Mouse (Mus musculus): ENCODE data around the gene Dnm2. TPM values are rescaled to one million over a fixed set of nuclear protein-coding genes. Genes with fewer than 3 reads are reported as not detected.

Gene Dnm2
- polyA plus RNA-seq, 1 experiment from 2014 or later: 75.3 TPM

DNA sequence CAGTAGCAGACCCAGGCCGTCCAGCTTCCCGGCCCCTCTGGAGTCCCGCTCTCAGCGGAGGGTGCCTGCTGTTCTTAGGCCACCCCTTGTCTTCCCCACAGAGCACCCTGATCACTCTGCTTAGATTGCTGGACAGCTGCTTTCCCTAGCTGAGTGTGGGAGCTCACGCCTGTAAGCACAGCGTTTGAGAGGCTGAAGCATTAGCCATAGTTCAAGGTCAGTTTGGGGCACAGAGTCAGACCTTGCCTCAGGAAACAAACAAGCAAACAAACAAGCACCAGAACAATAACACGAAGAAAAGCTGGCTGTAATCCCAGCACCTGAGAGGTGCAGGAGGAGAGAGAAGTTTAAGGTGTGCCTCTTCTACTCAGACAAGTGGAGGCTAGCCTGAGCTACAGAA lies 7.4 kb downstream of the Dnm2 start:
- Histone ChIP-seq H3K9me3 (no peaks in the 10 kb centered on the region), H3K9ac (no peak overlapping the region), H3K27me3 (no peaks in the 10 kb centered on the region), H3K27ac (no peak overlapping the region), H3K36me3 (no peaks in the 10 kb centered on the region), H3K4me2 (replicated peaks) (no peak overlapping the region), H3K4me3 (no peak overlapping the region), H3K4me1 (0 out of 2 replicates have a peak, but pooled peaks cover 4% of the 10 kb centered on the region)
- WGBS: 89% methylated on average over 7 of the region's 7 CpGs
- 0 out of 2 replicates have a peak, but pooled peaks have one; percentile 24 for ATAC-seq (ENCODE audit: insufficient number of reproducible peaks, insufficient read depth, low FRiP score, low TSS enrichment)

DNA sequence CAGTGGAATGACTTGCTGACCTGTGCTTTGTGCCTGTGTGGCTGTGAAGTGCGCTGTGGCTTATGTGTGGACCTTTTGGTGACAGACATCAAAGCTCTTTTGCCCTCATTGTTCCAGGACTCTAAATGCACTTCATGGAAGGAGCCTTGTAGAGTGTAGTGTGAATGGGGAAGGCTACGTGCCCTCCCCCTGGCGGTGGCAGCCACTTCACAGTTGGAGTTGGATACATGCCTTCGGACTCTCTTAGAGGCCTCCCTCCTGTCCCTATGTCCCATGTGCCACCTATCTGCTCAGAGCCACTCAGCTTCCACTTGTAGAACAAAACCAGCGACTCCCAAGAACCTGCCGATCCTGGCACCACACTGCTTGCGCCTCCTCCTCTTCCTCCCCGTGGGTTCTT lies 9.1 kb downstream of the Dnm2 start:
- Histone ChIP-seq H3K27me3 (no peaks in the 10 kb centered on the region), H3K9me3 (no peaks in the 10 kb centered on the region), H3K27ac (no peak overlapping the region), H3K9ac (no peak overlapping the region), H3K4me2 (replicated peaks) (no peak overlapping the region), H3K4me1 (peaks cover 7% of the 10 kb centered on the region; the same call in 1 of the 2 replicates), H3K4me3 (no peak overlapping the region), H3K36me3 (no peaks in the 10 kb centered on the region)
- no peak for ATAC-seq (ENCODE audit: insufficient number of reproducible peaks, insufficient read depth, low FRiP score, low TSS enrichment)
- 91% methylated on average over 8 of the region's 8 CpGs for WGBS

DNA sequence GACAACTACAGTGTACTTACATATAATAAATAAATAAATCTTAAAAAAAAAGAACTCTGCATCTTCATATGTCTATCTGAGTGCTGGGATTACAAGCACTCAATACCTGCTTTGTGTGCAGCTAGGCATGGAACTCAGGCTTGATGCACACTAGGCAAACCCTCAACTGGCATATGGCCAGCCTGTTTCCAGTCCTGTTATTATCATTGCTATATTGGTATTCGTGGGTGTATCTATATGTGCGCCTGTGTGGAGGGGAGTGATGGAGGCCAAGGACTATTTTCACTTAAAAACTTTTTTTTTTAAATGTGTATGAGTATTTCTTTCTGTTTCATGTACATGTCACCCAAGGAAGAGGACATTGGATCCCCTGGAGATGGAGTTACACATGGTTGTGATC lies 9.7 kb downstream of the Dnm2 start:
- Histone ChIP-seq H3K4me2 (replicated peaks) (no peak overlapping the region), H3K27ac (no peak overlapping the region), H3K9me3 (no peaks in the 10 kb centered on the region), H3K4me3 (no peak overlapping the region), H3K27me3 (no peaks in the 10 kb centered on the region), H3K9ac (no peak overlapping the region), H3K36me3 (no peaks in the 10 kb centered on the region), H3K4me1 (peaks cover 7% of the 10 kb centered on the region; the same call in 1 of the 2 replicates)
- WGBS: 90% methylated on average over 2 of the region's 2 CpGs
- ATAC-seq (ENCODE audit: insufficient number of reproducible peaks, insufficient read depth, low FRiP score, low TSS enrichment): no peak

DNA sequence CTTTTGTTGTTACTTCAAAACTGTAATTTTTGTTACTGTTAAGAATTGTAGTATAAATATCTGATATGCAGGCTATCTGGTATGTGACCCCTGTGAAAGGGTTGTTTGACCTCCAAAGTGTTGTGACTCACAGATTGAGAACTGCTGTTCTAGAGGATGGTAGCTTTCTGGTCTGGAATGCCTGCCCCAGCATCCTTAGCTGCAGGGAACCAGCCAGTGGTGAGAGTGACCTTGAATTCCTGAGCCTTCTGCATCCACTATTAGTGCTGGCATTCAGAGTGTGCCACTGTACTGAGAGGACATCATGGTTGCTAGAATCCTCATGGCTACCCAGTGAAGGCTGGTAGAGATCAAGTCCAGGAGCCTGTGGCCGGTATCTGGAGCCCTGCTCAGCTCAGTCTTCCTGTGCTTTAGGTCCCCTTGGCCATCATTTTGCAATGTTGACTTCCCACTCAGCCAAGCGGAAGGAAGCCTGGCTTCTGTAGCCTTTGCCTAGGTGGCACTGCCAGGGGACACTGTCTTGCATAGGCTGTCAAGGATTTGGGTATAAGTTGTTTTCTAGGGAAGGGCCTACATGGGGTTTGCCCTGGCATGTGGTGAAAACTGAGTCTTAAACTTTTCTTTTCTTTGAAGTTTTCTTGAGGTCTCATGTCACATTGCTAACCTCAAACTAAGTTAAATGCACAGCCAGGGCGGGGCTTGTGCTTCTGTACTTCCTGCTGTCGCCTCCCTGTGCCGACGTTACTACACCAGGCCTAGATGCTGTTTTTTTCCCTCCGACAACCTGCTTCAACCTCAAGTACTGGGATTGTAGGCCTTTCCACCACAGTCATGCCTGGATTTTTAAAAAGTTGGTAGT lies 11.3 kb downstream of the Dnm2 start:
- H3K27me3 ChIP-seq: no peaks in the 10 kb centered on the region
- WGBS: 84% methylated on average over 7 of the region's 7 CpGs
- H3K4me3 ChIP-seq: no peak overlapping the region
- no peak overlapping the region for H3K4me2 ChIP-seq (replicated peaks)
- peaks cover 7% of the 10 kb centered on the region; the same call in 1 of the 2 replicates for H3K4me1 ChIP-seq
- ATAC-seq (ENCODE audit: insufficient number of reproducible peaks, insufficient read depth, low FRiP score, low TSS enrichment): no peak
- H3K9me3 ChIP-seq: no peaks in the 10 kb centered on the region
- H3K36me3 ChIP-seq: no peaks in the 10 kb centered on the region
- no peak overlapping the region for H3K9ac ChIP-seq
- H3K27ac ChIP-seq: no peak overlapping the region

DNA sequence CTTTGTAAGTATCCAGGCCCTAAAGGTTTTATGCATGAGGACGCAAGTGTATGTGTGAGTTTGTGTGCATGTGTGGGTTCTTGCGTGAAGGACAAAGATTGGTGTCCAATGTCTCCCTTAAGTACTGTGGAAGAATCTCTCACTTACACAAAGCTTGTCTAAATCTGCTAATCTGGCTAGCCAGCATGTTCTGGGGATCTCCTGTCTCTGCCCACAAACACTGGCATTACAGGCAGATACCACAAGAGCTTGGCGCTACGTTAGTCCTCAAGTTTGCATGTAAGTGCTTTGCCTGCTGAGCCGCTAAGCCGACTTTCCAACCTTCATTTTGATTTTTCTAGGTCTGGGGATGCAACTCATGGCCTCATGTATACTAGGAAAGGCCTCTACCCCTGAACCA lies 12.9 kb downstream of the Dnm2 start:
- Histone ChIP-seq H3K4me2 (replicated peaks) (no peak overlapping the region), H3K4me1 (peaks cover 7% of the 10 kb centered on the region; the same call in 1 of the 2 replicates), H3K36me3 (no peaks in the 10 kb centered on the region), H3K27ac (0 out of 2 replicates have a peak overlapping the region, but pooled peaks have one; percentile 25), H3K4me3 (no peak overlapping the region), H3K9ac (no peak overlapping the region), H3K9me3 (no peaks in the 10 kb centered on the region), H3K27me3 (no peaks in the 10 kb centered on the region)
- no peak for ATAC-seq (ENCODE audit: insufficient number of reproducible peaks, insufficient read depth, low FRiP score, low TSS enrichment)
- WGBS: 93% methylated on average over 6 of the region's 6 CpGs

DNA sequence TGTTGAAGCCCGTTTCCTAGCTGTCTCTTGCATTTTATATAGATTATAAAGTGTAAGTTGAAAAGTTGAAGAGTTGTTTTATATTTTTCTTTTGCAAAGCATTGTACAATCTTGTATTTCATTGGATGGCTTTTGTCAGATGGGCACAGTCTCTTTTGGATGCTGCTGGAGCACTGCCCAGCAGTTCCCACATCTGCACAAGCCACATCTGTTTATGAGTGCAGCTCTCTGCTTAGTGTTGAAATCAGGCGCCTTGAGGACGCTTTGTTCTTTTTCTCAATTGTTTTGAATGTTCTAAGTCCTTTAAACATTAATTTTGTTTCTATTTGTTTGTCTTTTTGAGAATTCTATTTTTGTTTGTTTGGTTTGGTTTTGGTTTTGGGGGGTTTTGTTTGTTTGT lies 13.5 kb downstream of the Dnm2 start:
- no peak overlapping the region for H3K4me3 ChIP-seq
- peaks cover 7% of the 10 kb centered on the region; the same call in 1 of the 2 replicates for H3K4me1 ChIP-seq
- no peak overlapping the region for H3K4me2 ChIP-seq (replicated peaks)
- no peaks in the 10 kb centered on the region for H3K27me3 ChIP-seq
- H3K9ac ChIP-seq: no peak overlapping the region
- H3K27ac ChIP-seq: no peak overlapping the region
- WGBS: 70% methylated on average over 3 of the region's 3 CpGs
- no peaks in the 10 kb centered on the region for H3K9me3 ChIP-seq
- no peaks in the 10 kb centered on the region for H3K36me3 ChIP-seq
- no peak for ATAC-seq (ENCODE audit: insufficient number of reproducible peaks, insufficient read depth, low FRiP score, low TSS enrichment)

DNA sequence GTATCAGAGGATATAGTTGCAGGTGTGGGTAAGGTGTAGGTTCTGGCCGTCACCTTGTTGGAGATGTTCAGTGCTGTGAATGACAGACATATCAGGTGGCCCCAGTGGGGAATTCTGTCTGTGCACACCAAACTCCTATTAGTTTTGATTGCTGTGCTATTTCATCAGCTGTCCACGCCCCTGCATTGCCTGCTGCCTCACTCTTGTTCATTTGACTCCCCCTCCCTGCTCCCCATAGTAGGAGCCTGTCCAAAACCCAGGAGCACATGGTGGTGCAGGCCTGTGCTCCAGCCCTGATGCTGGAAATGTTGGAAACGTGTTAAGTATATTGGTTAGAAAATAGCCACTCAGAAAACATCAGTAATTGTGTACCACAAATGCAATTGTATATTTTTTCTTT lies 14.7 kb downstream of the Dnm2 start:
- H3K4me3 ChIP-seq: no peak overlapping the region
- H3K9me3 ChIP-seq: no peaks in the 10 kb centered on the region
- no peak overlapping the region for H3K27ac ChIP-seq
- H3K4me2 ChIP-seq (replicated peaks): no peak overlapping the region
- no peak for ATAC-seq (ENCODE audit: insufficient number of reproducible peaks, insufficient read depth, low FRiP score, low TSS enrichment)
- H3K27me3 ChIP-seq: no peaks in the 10 kb centered on the region
- peaks cover 7% of the 10 kb centered on the region; the same call in 1 of the 2 replicates for H3K4me1 ChIP-seq
- H3K9ac ChIP-seq: no peak overlapping the region
- H3K36me3 ChIP-seq: 0 out of 2 replicates have a peak, but pooled peaks cover under 1% of the 10 kb centered on the region
- WGBS: 70% methylated on average over 3 of the region's 3 CpGs

DNA sequence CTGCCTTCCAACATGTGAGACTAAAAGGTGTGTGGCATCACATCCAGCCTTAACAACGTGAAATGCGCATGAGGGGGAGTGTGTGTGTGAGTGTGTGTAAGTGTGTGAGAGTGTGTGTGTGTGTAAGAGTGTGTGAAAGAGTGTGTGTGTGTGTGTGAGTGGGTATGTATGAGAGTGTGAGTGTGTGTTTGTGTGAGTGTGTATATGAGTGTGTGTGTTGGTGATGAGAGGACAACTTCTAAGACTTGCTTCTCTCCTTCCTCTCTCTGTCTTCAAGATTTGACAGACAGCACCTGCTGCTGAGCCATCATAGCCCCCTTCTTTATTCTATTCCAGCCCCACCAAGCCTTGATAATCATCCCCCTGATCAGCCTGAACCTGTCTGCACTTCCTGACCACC lies 15.2 kb downstream of the Dnm2 start:
- 87% methylated on average over 2 of the region's 2 CpGs for WGBS
- 0 out of 2 replicates have a peak, but pooled peaks cover 5% of the 10 kb centered on the region for H3K36me3 ChIP-seq
- H3K27me3 ChIP-seq: no peaks in the 10 kb centered on the region
- peaks cover 7% of the 10 kb centered on the region; the same call in 1 of the 2 replicates for H3K4me1 ChIP-seq
- no peak overlapping the region for H3K4me3 ChIP-seq
- no peak overlapping the region for H3K27ac ChIP-seq
- H3K9me3 ChIP-seq: no peaks in the 10 kb centered on the region
- no peak overlapping the region for H3K9ac ChIP-seq
- no peak overlapping the region for H3K4me2 ChIP-seq (replicated peaks)
- no peak for ATAC-seq (ENCODE audit: insufficient number of reproducible peaks, insufficient read depth, low FRiP score, low TSS enrichment)

DNA sequence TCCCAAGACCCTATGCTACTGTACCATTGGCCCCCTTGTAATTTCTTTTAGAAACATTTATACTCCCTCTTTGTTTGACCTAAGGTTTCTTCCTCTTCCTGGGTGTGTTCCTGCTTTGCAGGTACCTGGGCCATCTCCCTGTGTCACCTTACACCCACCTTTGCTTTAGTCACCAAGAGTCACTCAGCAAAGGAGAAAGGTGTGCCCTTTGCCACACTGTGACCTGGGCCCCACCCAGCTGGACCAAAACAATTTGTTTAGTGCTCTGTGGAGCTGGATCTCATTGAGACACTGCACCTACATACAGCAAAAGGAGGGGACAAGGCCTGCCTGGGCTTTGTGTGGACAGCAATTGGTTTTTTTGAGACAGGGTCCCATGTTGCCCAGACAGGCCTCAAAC lies 15.7 kb downstream of the Dnm2 start:
- Histone ChIP-seq H3K4me2 (replicated peaks) (no peak overlapping the region), H3K36me3 (0 out of 2 replicates have a peak, but pooled peaks cover 5% of the 10 kb centered on the region), H3K27ac (no peak overlapping the region), H3K9ac (no peak overlapping the region), H3K4me1 (peaks cover 7% of the 10 kb centered on the region; the same call in 1 of the 2 replicates), H3K4me3 (no peak overlapping the region), H3K9me3 (no peaks in the 10 kb centered on the region), H3K27me3 (no peaks in the 10 kb centered on the region)
- no peak for ATAC-seq (ENCODE audit: insufficient number of reproducible peaks, insufficient read depth, low FRiP score, low TSS enrichment)

DNA sequence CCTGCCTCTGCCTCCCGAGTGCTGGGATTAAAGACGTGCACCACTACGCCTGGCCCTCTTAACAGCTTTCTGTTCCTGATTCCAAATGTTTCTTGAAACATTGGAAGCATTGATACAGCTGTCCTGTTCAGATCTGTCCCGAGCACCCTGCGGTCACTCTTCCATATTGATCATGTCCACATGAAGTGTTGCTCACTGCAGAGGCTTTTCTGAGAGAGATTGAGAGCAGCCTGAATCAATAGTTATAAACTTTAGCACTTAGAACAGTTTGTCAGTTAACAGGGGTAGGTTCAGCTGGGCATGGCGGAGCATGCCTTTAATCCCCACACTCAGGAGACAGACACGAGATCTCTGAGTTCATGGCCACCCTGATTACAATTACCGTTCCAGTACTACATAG lies 19.1 kb downstream of the Dnm2 start:
- no peak overlapping the region for H3K4me2 ChIP-seq (replicated peaks)
- ATAC-seq (ENCODE audit: insufficient number of reproducible peaks, insufficient read depth, low FRiP score, low TSS enrichment): no peak
- no peaks in the 10 kb centered on the region for H3K4me1 ChIP-seq
- no peaks in the 10 kb centered on the region for H3K27me3 ChIP-seq
- H3K9me3 ChIP-seq: no peaks in the 10 kb centered on the region
- 0 out of 2 replicates have a peak, but pooled peaks cover 5% of the 10 kb centered on the region for H3K36me3 ChIP-seq
- no peak overlapping the region for H3K27ac ChIP-seq
- H3K4me3 ChIP-seq: no peak overlapping the region
- no peak overlapping the region for H3K9ac ChIP-seq
- WGBS: 96% methylated on average over 8 of the region's 8 CpGs

DNA sequence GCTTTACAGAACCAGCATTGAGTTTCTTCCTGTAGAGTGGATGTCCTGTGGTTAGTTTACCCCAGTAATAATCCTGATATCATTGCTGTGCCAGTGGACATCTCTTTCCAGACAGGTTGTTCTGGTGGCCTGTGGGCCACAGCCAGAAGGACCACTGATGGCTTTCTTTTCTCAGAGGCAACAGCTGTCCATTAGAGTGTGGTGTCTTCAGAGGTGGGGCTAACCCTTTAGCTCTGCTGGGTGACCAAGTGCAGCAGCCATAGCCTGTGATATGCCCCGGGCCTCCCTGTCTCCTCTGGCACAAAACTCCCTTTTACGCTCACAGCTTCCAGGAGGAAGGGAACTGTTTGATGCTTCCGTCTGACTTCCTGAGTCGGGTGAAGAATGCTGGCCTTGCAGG lies 19.9 kb downstream of the Dnm2 start:
- 0 out of 2 replicates have a peak, but pooled peaks cover 5% of the 10 kb centered on the region for H3K36me3 ChIP-seq
- no peak overlapping the region for H3K4me3 ChIP-seq
- H3K4me1 ChIP-seq: no peaks in the 10 kb centered on the region
- H3K27ac ChIP-seq: no peak overlapping the region
- H3K27me3 ChIP-seq: no peaks in the 10 kb centered on the region
- H3K9me3 ChIP-seq: no peaks in the 10 kb centered on the region
- no peak overlapping the region for H3K4me2 ChIP-seq (replicated peaks)
- 87% methylated on average over 4 of the region's 4 CpGs for WGBS
- no peak for ATAC-seq (ENCODE audit: insufficient number of reproducible peaks, insufficient read depth, low FRiP score, low TSS enrichment)
- no peak overlapping the region for H3K9ac ChIP-seq

DNA sequence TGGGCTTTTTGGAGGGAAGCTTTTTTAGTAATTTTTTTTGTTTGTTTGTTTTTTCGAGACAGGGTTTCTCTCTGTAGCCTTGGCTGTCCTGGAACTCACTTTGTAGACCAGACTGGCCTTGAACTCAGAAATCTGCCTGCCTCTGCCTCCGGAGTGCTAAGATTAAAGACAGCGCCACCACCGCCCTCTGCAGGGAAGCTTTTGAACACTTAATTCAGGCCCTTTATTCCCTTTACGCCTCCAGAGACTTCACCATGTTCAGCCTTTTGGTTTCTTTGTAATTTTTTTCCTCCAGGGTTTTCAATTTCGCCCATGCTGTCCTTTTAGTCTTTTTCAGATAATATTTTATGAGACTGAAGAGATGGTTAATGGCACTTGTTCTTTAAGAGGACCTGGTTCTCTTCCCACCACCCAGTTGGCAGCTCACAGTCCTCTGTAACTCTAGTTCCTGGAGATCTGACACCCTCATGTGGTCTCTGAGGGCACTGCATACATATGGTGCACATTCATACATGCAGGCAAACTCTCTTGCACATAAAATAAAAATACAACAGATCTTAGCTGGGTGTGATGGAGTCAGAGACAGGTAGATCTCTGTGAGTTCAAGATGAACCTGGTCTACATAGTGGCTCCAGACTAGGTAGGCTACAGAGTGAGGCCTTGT lies 20.5 kb downstream of the Dnm2 start:
- WGBS: 95% methylated on average over 6 of the region's 6 CpGs
- Histone ChIP-seq H3K4me1 (no peaks in the 10 kb centered on the region), H3K4me3 (no peak overlapping the region), H3K4me2 (replicated peaks) (no peak overlapping the region), H3K36me3 (0 out of 2 replicates have a peak, but pooled peaks cover 5% of the 10 kb centered on the region), H3K9ac (no peak overlapping the region), H3K9me3 (no peaks in the 10 kb centered on the region), H3K27ac (no peak overlapping the region), H3K27me3 (no peaks in the 10 kb centered on the region)
- no peak for ATAC-seq (ENCODE audit: insufficient number of reproducible peaks, insufficient read depth, low FRiP score, low TSS enrichment)

Data from embryonic facial prominence, embryonic 12.5 days (tissue).